Mouse (Mus musculus) heart, adult 9 months (tissue): Measurements from ENCODE around the gene Rpl36.

Source experiments
- DNase-seq, 2 experiments: peaks; one replicate each; pipeline ENCODE4 v3.0.0; 2022; ENCODE audit warnings: low spot score in 2 of 2

The Rpl36 gene

GRCm38 (mm10) chr17:56647546-56647945 is 34.3 kb downstream of the Rpl36 start:
- DNase-seq, result no peak

- DNase-seq, result no peak
Observed at GRCm38 (mm10) chr17:56651801-56652200, 38.6 kb downstream of the Rpl36 start.

GRCm38 (mm10) chr17:56654771-56655170 is 41.6 kb downstream of the Rpl36 start:
- DNase-seq, result no peak

GRCm38 (mm10) chr17:56655311-56655710 is 42.1 kb downstream of the Rpl36 start:
- no peak for DNase-seq

- DNase-seq, result no peak
Observed at GRCm38 (mm10) chr17:56656171-56656570, 43.0 kb downstream of the Rpl36 start.

- DNase-seq, result no peak
Observed at GRCm38 (mm10) chr17:56663659-56664058, 50.4 kb downstream of the Rpl36 start.
